ENCODE assay signal across 8 mouse cellular contexts in the genomic region with DNA sequence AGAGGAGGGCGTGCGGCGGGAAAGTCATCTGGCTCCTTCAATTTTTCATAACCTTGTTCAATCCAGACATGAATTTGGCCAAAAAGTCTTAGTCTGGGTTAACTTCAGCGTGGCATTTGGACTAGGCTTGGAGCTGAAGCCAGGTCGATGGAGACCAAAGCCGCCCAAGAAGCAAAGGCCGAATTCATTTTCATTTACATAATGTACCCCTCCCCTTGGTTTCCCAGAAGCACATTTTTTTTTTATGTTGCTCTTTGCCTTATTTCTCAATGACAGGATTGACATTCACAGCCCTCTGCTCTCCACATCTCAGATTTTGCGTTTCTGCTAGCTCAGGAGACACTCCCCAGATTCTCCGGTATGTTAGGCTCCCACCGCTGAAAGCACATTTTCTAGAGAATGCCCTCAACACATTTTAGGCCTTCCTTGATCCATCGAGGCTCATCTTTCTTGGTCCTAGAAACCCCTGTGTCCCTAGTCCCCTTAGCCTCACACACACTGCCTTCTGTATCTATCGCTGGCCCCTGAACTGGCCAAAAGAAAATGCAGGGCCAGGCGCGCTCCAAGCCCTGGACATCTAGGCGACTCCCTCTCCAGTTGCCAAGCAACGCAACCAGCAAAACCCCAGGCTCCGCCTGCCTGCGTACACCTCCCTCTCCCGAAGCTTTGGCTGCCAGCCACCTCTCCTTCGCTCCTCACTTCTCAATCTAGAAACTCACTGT. TPM values are rescaled to one million over a fixed set of nuclear protein-coding genes. Genes with fewer than 3 reads are reported as not detected.
DNase-seq lines count a peak whose midpoint lies in the region; ATAC-seq and TF ChIP-seq lines count a peak whose summit lies in the region.

No protein-coding gene starts in this region.

- H3K27ac ChIP-seq in intestine, postnatal 0 days (ENCODE audit: low read depth, low read length): no peak overlapping the region
- H3K27ac ChIP-seq in midbrain, embryonic 10.5 days (replicated peaks): peak overlapping the region; percentile 80
- peak overlapping the region; percentile 61 for H3K27ac ChIP-seq in stomach, postnatal 0 days (replicated peaks)

- peak overlapping the region; percentile 33 for H3K4me3 ChIP-seq in intestine, postnatal 0 days (ENCODE audit: low read depth, low read length)
- peak overlapping the region; percentile 77 for H3K4me3 ChIP-seq in midbrain, embryonic 10.5 days
- peak overlapping the region; percentile 44 for H3K4me3 ChIP-seq in stomach, postnatal 0 days (ENCODE audit: low read depth, low read length)

- intact Hi-C loops in left cerebral cortex, postnatal 4 days (cut with DNase I): loop anchor here (10.0 kb wide), 1 partner anchor 244 kb away; no protein-coding TSS in a partner anchor

- 2% methylated on average over 20 of the region's 20 CpGs for WGBS in intestine, postnatal 0 days
- 0% methylated on average over 20 of the region's 20 CpGs for WGBS in midbrain, embryonic 10.5 days
- 2% methylated on average over 20 of the region's 20 CpGs for WGBS in stomach, postnatal 0 days

- peak; percentile 82 for DNase-seq in adrenal gland, adult 8-10 months
- DNase-seq in embryo, embryonic 11 days: peak; percentile 92
- DNase-seq in left cerebral cortex, postnatal 4 days: peak; percentile 92
- peak; percentile 87 for DNase-seq in midbrain, embryonic 10.5 days (ENCODE audit: low spot score)
- peak; percentile 90 for DNase-seq in stomach, postnatal 0 days (ENCODE audit: low spot score)
- no peak for DNase-seq in T-cell, adult 2 months (ENCODE audit: low spot score)

- peak overlapping the region; percentile 83 for H3K4me2 ChIP-seq in intestine, postnatal 0 days (replicated peaks; ENCODE audit: low read depth)
- H3K4me2 ChIP-seq in stomach, postnatal 0 days (replicated peaks; ENCODE audit: low read depth): peak overlapping the region; percentile 80

- H3K9me3 ChIP-seq in intestine, postnatal 0 days (ENCODE audit: control insufficient read depth): no peaks in the 10 kb centered on the region
- no peaks in the 10 kb centered on the region for H3K9me3 ChIP-seq in midbrain, embryonic 10.5 days (replicated peaks)
- no peaks in the 10 kb centered on the region for H3K9me3 ChIP-seq in stomach, postnatal 0 days (ENCODE audit: control insufficient read depth, low read length)

- TF ChIP-seq CTCF in intestine, postnatal 0 days (IDR thresholded peaks at IDR 0.05; ENCODE audit: low read depth): no peak
- no peak for TF ChIP-seq CTCF in stomach, postnatal 0 days (IDR thresholded peaks at IDR 0.05; ENCODE audit: low read depth)

- H3K36me3 ChIP-seq in intestine, postnatal 0 days (ENCODE audit: control insufficient read depth, insufficient read depth): no peaks in the 10 kb centered on the region
- 0 out of 2 replicates have a peak, but pooled peaks cover 2% of the 10 kb centered on the region for H3K36me3 ChIP-seq in midbrain, embryonic 10.5 days
- H3K36me3 ChIP-seq in stomach, postnatal 0 days (ENCODE audit: control insufficient read depth, insufficient read depth, low read length): no peaks in the 10 kb centered on the region

- no peak for TF ChIP-seq EP300 in stomach, postnatal 0 days (optimal IDR thresholded peaks at IDR 0.05)

- H3K9ac ChIP-seq in intestine, postnatal 0 days (ENCODE audit: low read depth, low read length): no peak overlapping the region
- H3K9ac ChIP-seq in stomach, postnatal 0 days (ENCODE audit: low read length): peak overlapping the region; percentile 43

- H3K27me3 ChIP-seq in intestine, postnatal 0 days (replicated peaks; ENCODE audit: control insufficient read depth, insufficient read depth, low read length): peaks cover 25% of the 10 kb centered on the region; the same call in 1 of the 2 replicates
- H3K27me3 ChIP-seq in midbrain, embryonic 10.5 days (ENCODE audit: low read depth, poor library complexity, severe bottlenecking): peaks cover 48% of the 10 kb centered on the region
- H3K27me3 ChIP-seq in stomach, postnatal 0 days (ENCODE audit: control insufficient read depth, insufficient read depth, low read length): no peaks in the 10 kb centered on the region

- 0 out of 2 replicates have a peak, but pooled peaks have one; percentile 12 for ATAC-seq in granulocyte monocyte progenitor cell, adult 5-6 weeks (replicated peaks; ENCODE audit: poor library complexity, severe bottlenecking)
- ATAC-seq in intestine, postnatal 0 days: peak; percentile 34; the same call in 1 of the 2 replicates
- ATAC-seq in stomach, postnatal 0 days (ENCODE audit: low FRiP score, low TSS enrichment): peak; percentile 68

- peaks cover 3% of the 10 kb centered on the region for H3K4me1 ChIP-seq in intestine, postnatal 0 days (replicated peaks; ENCODE audit: control insufficient read depth, insufficient read depth, low read length)
- H3K4me1 ChIP-seq in midbrain, embryonic 10.5 days: peaks cover 95% of the 10 kb centered on the region
- no peaks in the 10 kb centered on the region; the same call in 1 of the 2 replicates for H3K4me1 ChIP-seq in stomach, postnatal 0 days (replicated peaks; ENCODE audit: control insufficient read depth, insufficient read depth)

RNA-seq across cellular contexts. Expression of gene Igfbp5, which starts 3.9 kb away (rescaled TPM):
- 100 to 1,000 TPM in 3 of 4 experiments, 10 to 100 TPM in 1; 99.0 to 265 (median 164) TPM for total RNA-seq in adrenal gland, adult 8-10 months (2022)
- total RNA-seq in granulocyte monocyte progenitor cell, adult 5-6 weeks (2014; fragmentation: Nextera tagmentation): not detected in 2 replicates
- 0.09 TPM in 1 of 2 replicates, not detected in the other for total RNA-seq in granulocyte monocyte progenitor cell, adult 5-6 weeks (2017)
- 14.3 and 14.6 TPM in 2 replicates for polyA plus RNA-seq in intestine, postnatal 0 days (2015; fragmentation: Nextera tagmentation; extraction: Ambion mirVana)
- 100 to 1,000 TPM; 114 to 119 TPM for total RNA-seq in left cerebral cortex, postnatal 4 days (2021)
- polyA plus RNA-seq in midbrain, embryonic 10.5 days (2016; fragmentation: Nextera tagmentation; extraction: Ambion mirVana): 48.2 and 49.9 TPM in 2 replicates
- 37.8 and 44.2 TPM in 2 replicates for polyA plus RNA-seq in stomach, postnatal 0 days (2015; fragmentation: Nextera tagmentation; extraction: Ambion mirVana)

RNA-seq across cellular contexts. Expression of gene Igfbp2, which starts 46.5 kb away (rescaled TPM):
- 1 to 10 TPM; 2.4 to 4.0 (median 2.6) TPM for total RNA-seq in adrenal gland, adult 8-10 months (2022)
- not detected in 2 replicates for total RNA-seq in granulocyte monocyte progenitor cell, adult 5-6 weeks (2014; fragmentation: Nextera tagmentation)
- not detected in 2 replicates for total RNA-seq in granulocyte monocyte progenitor cell, adult 5-6 weeks (2017)
- 75.6 and 94.0 TPM in 2 replicates for polyA plus RNA-seq in intestine, postnatal 0 days (2015; fragmentation: Nextera tagmentation; extraction: Ambion mirVana)
- 100 to 1,000 TPM; 157 to 158 TPM for total RNA-seq in left cerebral cortex, postnatal 4 days (2021)
- 585 and 600 TPM in 2 replicates for polyA plus RNA-seq in midbrain, embryonic 10.5 days (2016; fragmentation: Nextera tagmentation; extraction: Ambion mirVana)
- polyA plus RNA-seq in stomach, postnatal 0 days (2015; fragmentation: Nextera tagmentation; extraction: Ambion mirVana): 304 and 499 TPM in 2 replicates

Comparison
In these comparisons a context has a peak if more than half of its experiments do, and no peak if none do; other contexts are left out.
1. ATAC-seq: peak in every context shown above with its lines; median percentile 68 in stomach, postnatal 0 days; 34 in intestine, postnatal 0 days; 12 in granulocyte monocyte progenitor cell, adult 5-6 weeks.
2. RNA of gene Igfbp5, which starts 3.9 kb away (total RNA-seq): 99.0 to 265 TPM in adrenal gland, adult 8-10 months and 114 to 119 TPM in left cerebral cortex, postnatal 4 days; 0.09 TPM in granulocyte monocyte progenitor cell, adult 5-6 weeks; every median in the first group is over 10 times any median in the second.
3. RNA of gene Igfbp2, which starts 46.5 kb away (total RNA-seq): 157 to 158 TPM in left cerebral cortex, postnatal 4 days; 2.4 to 4.0 TPM in adrenal gland, adult 8-10 months and not detected in granulocyte monocyte progenitor cell, adult 5-6 weeks; every median in the first group is over 10 times any median in the second.
4. Peak in every context shown above with its lines, with median percentiles within 50 percentile points of each other: H3K4me3 ChIP-seq.